Mouse (Mus musculus) forebrain, embryonic 12.5 days (tissue): ENCODE data around the gene Serping1. TPM values are rescaled to one million over a fixed set of nuclear protein-coding genes. Genes with fewer than 3 reads are reported as not detected.
A peak's percentile ranks its signal among the peaks of the same experiment; 100 is the strongest.

ENCODE experiments used
- ATAC-seq: fragments of 200-750 bp; cut with Nextera tagmentation; 2 replicates; pipeline ENCODE4 v1.8.0; 2017; ENCODE audit warnings: moderate TSS enrichment; ENCODE audit not compliant: low FRiP score
- H3K27ac ChIP-seq: fragments of 300-500 bp; sonication (generic); 2 replicates; pipeline ENCODE4 v1.5.1; 2016; ENCODE audit warnings: mild to moderate bottlenecking
- H3K27me3 ChIP-seq: fragments of 300-500 bp; sonication (generic); 2 replicates; pipeline ENCODE4 v1.6.1; 2016; ENCODE audit warnings: mild to moderate bottlenecking
- H3K36me3 ChIP-seq: fragments of 300-500 bp; sonication (generic); replicated peaks from 2 replicates; pipeline ENCODE4 v1.6.1; 2016; ENCODE audit warnings: mild to moderate bottlenecking
- H3K4me1 ChIP-seq: fragments of 300-500 bp; sonication (generic); 2 replicates; pipeline ENCODE4 v1.6.1; 2016
- H3K4me2 ChIP-seq: fragments of 300-500 bp; sonication (generic); 2 replicates; pipeline ENCODE4 v1.6.1; 2016; ENCODE audit warnings: mild to moderate bottlenecking, moderate library complexity
- H3K4me3 ChIP-seq: fragments of 300-500 bp; sonication (generic); replicated peaks from 2 replicates; pipeline ENCODE4 v1.5.1; 2016; ENCODE audit warnings: mild to moderate bottlenecking
- H3K9ac ChIP-seq: fragments of 300-500 bp; sonication (generic); 2 replicates; pipeline ENCODE4 v1.6.1; 2016; ENCODE audit warnings: mild to moderate bottlenecking
- H3K9me3 ChIP-seq: fragments of 300-500 bp; sonication (generic); 2 replicates; pipeline ENCODE4 v1.6.1; 2016
- WGBS: fragments of 180-500 bp; shearing (Covaris S2); methylation state at CpG from one replicate; pipeline ENCODE4 v1.1.7; 2016; 5-methylcytosine and 5-hydroxymethylcytosine counted together
- polyA plus RNA-seq: library from polyadenylated mRNA; unstranded; fragments of >200 nt; fragmentation: Nextera tagmentation; extraction: Ambion mirVana; gene quantifications from 2 replicates; pipeline ENCODE4 v1.2.1, GENCODE M21; 2016

The Serping1 gene
- polyA plus RNA-seq, 1 experiment from 2014 or later, result 30.3 TPM

GRCm38 (mm10) chr2:84756245-84756644 is 19.0 kb downstream of the Serping1 start:
- no peaks in the 10 kb centered on the region for H3K27me3 ChIP-seq
- no peak overlapping the region for H3K27ac ChIP-seq
- H3K4me1 ChIP-seq, result no peaks in the 10 kb centered on the region
- no peak overlapping the region for H3K4me3 ChIP-seq
- H3K4me2 ChIP-seq, result no peak overlapping the region
- no peak overlapping the region for H3K9ac ChIP-seq
- H3K9me3 ChIP-seq, result no peaks in the 10 kb centered on the region
- WGBS, result 88% methylated on average over 5 of the region's 5 CpGs
- no peaks in the 10 kb centered on the region for H3K36me3 ChIP-seq
- no peak for ATAC-seq

- no peaks in the 10 kb centered on the region for H3K36me3 ChIP-seq
- H3K4me1 ChIP-seq, result no peaks in the 10 kb centered on the region
- 93% methylated on average over 6 of the region's 6 CpGs for WGBS
- no peak overlapping the region for H3K4me2 ChIP-seq
- no peak overlapping the region for H3K4me3 ChIP-seq
- H3K27me3 ChIP-seq, result no peaks in the 10 kb centered on the region
- H3K9me3 ChIP-seq, result no peaks in the 10 kb centered on the region
- H3K9ac ChIP-seq, result no peak overlapping the region
- no peak overlapping the region for H3K27ac ChIP-seq
- no peak for ATAC-seq
Observed at GRCm38 (mm10) chr2:84750115-84750514, 25.1 kb downstream of the Serping1 start.

GRCm38 (mm10) chr2:84744126-84744525 is 31.1 kb downstream of the Serping1 start:
- H3K27ac ChIP-seq, result peak overlapping the region; percentile 99
- peak; percentile 22; the same call in 1 of the 2 replicates for ATAC-seq
- H3K27me3 ChIP-seq, result no peaks in the 10 kb centered on the region
- H3K9me3 ChIP-seq, result no peaks in the 10 kb centered on the region
- peak overlapping the region; percentile 98 for H3K9ac ChIP-seq
- WGBS, result under 1% methylated on average over 10 of the region's 10 CpGs
- peaks cover 11% of the 10 kb centered on the region for H3K36me3 ChIP-seq
- peak overlapping the region; percentile 91 for H3K4me2 ChIP-seq
- H3K4me3 ChIP-seq, result peak overlapping the region; percentile 88
- peaks cover 39% of the 10 kb centered on the region for H3K4me1 ChIP-seq

GRCm38 (mm10) chr2:84743561-84743960 is 31.7 kb downstream of the Serping1 start, which contains the start of gene Gm19426:
Gene Gm19426 (minus strand): TSS chr2:84743655.
- WGBS, result under 1% methylated on average over 25 of the region's 25 CpGs
- peak within 1 kb of the TSS; percentile 91 for H3K4me2 ChIP-seq
- H3K36me3 ChIP-seq, result peaks cover 11% of the 10 kb centered on the region
- no peaks in the 10 kb centered on the region for H3K9me3 ChIP-seq
- peaks cover 45% of the 10 kb centered on the region for H3K4me1 ChIP-seq
- no peaks in the 10 kb centered on the region for H3K27me3 ChIP-seq
- H3K27ac ChIP-seq, result peak within 1 kb of the TSS; percentile 99
- peak within 1 kb of the TSS; percentile 88 for H3K4me3 ChIP-seq
- peak; percentile 87 for ATAC-seq
- H3K9ac ChIP-seq, result peak within 1 kb of the TSS; percentile 98

- peak overlapping the region; percentile 91 for H3K4me2 ChIP-seq
- ATAC-seq, result peak; percentile 84
- H3K4me3 ChIP-seq, result peak overlapping the region; percentile 88
- no peaks in the 10 kb centered on the region for H3K9me3 ChIP-seq
- H3K36me3 ChIP-seq, result peaks cover 11% of the 10 kb centered on the region
- peak overlapping the region; percentile 99 for H3K27ac ChIP-seq
- peak overlapping the region; percentile 98 for H3K9ac ChIP-seq
- H3K4me1 ChIP-seq, result peaks cover 54% of the 10 kb centered on the region
- H3K27me3 ChIP-seq, result no peaks in the 10 kb centered on the region
- WGBS, result 0% methylated on average over 26 of the region's 26 CpGs
Observed at GRCm38 (mm10) chr2:84742451-84743283, 32.6 kb downstream of the Serping1 start.

GRCm38 (mm10) chr2:84741841-84742450 is 33.3 kb downstream of the Serping1 start:
- H3K9me3 ChIP-seq, result no peaks in the 10 kb centered on the region
- peak overlapping the region; percentile 88 for H3K4me3 ChIP-seq
- H3K9ac ChIP-seq, result peak overlapping the region; percentile 98
- H3K27me3 ChIP-seq, result no peaks in the 10 kb centered on the region
- ATAC-seq, result no peak
- peak overlapping the region; percentile 91 for H3K4me2 ChIP-seq
- 0% methylated on average over 5 of the region's 5 CpGs for WGBS
- H3K4me1 ChIP-seq, result peaks cover 61% of the 10 kb centered on the region
- peaks cover 11% of the 10 kb centered on the region for H3K36me3 ChIP-seq
- H3K27ac ChIP-seq, result peak overlapping the region; percentile 99

DNA sequence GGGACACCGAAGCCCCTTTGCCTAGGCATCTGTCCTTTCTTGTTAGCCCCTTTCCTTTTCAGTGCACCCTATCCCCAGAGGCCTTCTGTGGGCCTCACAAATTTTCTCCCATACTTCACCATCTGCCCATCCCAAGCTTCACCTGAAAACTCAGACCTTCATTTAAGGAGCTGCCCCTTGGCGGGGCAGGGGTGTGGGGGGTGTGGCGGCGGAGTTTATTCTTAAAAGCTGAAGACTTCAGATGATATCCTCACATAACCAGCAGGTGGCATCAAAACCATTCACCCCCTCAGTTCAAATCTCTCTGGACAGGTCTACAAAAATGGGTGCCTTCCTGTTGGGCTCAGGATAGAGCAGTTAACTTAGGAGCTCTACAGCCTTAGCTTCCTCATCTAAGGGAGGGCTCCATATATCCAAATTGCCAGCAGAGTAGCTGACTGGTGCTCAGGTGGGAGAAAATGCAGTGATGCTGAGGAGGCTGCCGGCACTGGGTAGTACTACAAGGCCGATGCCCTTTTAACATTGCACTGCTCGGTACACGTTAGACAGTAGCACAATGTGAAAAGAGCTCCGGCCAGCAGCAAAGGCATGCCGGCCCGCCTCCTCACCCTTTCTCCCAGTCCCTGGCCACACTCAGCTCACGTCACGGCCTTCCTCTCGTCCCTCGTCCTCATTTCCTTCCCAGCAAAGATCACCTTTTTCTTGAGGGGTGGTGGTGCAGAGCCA is 34.5 kb downstream of the Serping1 start:
- peaks cover 73% of the 10 kb centered on the region for H3K4me1 ChIP-seq
- peak overlapping the region; percentile 99 for H3K27ac ChIP-seq
- peaks cover 11% of the 10 kb centered on the region for H3K36me3 ChIP-seq
- no peaks in the 10 kb centered on the region for H3K27me3 ChIP-seq
- no peak for ATAC-seq
- WGBS, result 71% methylated on average over 15 of the region's 15 CpGs
- peak overlapping the region; percentile 98 for H3K9ac ChIP-seq
- peak overlapping the region; percentile 91 for H3K4me2 ChIP-seq
- H3K9me3 ChIP-seq, result no peaks in the 10 kb centered on the region
- peak overlapping the region; percentile 88 for H3K4me3 ChIP-seq

- peak overlapping the region; percentile 45 for H3K9ac ChIP-seq
- H3K27me3 ChIP-seq, result no peaks in the 10 kb centered on the region
- peak overlapping the region; percentile 76 for H3K27ac ChIP-seq
- no peaks in the 10 kb centered on the region for H3K9me3 ChIP-seq
- ATAC-seq, result no peak
- peak overlapping the region; percentile 39 for H3K4me2 ChIP-seq
- 0 out of 2 replicates have a peak overlapping the region, but pooled peaks have one; percentile 10 for H3K4me3 ChIP-seq
- H3K4me1 ChIP-seq, result peaks cover 86% of the 10 kb centered on the region
- H3K36me3 ChIP-seq, result peaks cover 11% of the 10 kb centered on the region
- WGBS, result 3% methylated on average over 12 of the region's 12 CpGs
Observed at GRCm38 (mm10) chr2:84738271-84738911, 36.9 kb downstream of the Serping1 start.

DNA sequence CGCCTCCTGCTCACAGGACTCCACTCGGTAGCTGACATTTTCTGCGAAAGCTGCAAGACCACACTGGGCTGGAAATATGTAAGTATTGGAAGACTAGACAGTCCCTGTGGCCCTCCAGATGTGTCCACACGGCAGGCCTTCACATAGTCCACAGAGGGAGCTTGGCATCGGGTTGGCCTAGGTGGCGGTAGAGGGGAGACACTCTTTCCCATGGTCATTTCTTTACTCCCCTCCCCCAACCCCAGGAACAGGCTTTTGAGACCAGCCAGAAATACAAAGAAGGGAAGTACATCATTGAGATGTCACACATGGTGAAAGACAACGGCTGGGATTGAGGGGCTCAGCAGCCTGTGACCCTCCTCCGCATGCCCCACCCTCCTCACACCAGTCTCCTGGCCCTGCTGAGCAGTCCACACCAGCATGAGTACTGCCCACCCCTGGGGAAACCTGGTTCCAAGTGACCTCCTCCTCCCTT is 37.8 kb downstream of the Serping1 start:
- H3K4me3 ChIP-seq, result peak overlapping the region; percentile 52
- peaks cover 88% of the 10 kb centered on the region for H3K4me1 ChIP-seq

GRCm38 (mm10) chr2:84736312-84737161 is 38.7 kb downstream of the Serping1 start:
- Histone ChIP-seq H3K27me3 (no peaks in the 10 kb centered on the region), H3K27ac (peak overlapping the region; percentile 76; the same call in 1 of the 2 replicates), H3K9ac (peak overlapping the region; percentile 45), H3K4me3 (peak overlapping the region; percentile 52), H3K36me3 (peaks cover 11% of the 10 kb centered on the region), H3K9me3 (no peaks in the 10 kb centered on the region), H3K4me2 (peak overlapping the region; percentile 59), H3K4me1 (peaks cover 80% of the 10 kb centered on the region)
- WGBS, result 5% methylated on average over 27 of the region's 27 CpGs
- no peak for ATAC-seq

More for the DNA sequence above, 37.8 kb downstream of the Serping1 start:
- peak overlapping the region; percentile 59 for H3K4me2 ChIP-seq
- peak; percentile 4; the same call in 1 of the 2 replicates for ATAC-seq
- H3K27ac ChIP-seq, result peak overlapping the region; percentile 76
- peak overlapping the region; percentile 45 for H3K9ac ChIP-seq
- H3K9me3 ChIP-seq, result no peaks in the 10 kb centered on the region
- 3% methylated on average over 8 of the region's 8 CpGs for WGBS
- no peaks in the 10 kb centered on the region for H3K27me3 ChIP-seq
- H3K36me3 ChIP-seq, result peaks cover 11% of the 10 kb centered on the region
